Mouse (Mus musculus): ENCODE data around the gene Itgb1bp1.

Itgb1bp1 gene

GRCm38 (mm10) chr12:21286243-21286622 is at the start of gene Itgb1bp1:
Itgb1bp1 (minus strand) TSS chr12:21286284.
- peak in 1 of 2 experiments; percentile 98 for DNase-seq (ENCODE audit: low spot score in 2 of 2)

GRCm38 (mm10) chr12:21335869-21336268 is 49.8 kb upstream of the Itgb1bp1 start:
- DNase-seq (ENCODE audit: low spot score in 2 of 2) = peak in 1 of 2 experiments; percentile 65

GRCm38 (mm10) chr12:21333766-21334165 is 47.7 kb upstream of the Itgb1bp1 start:
- DNase-seq (ENCODE audit: low spot score in 2 of 2) = no peak

GRCm38 (mm10) chr12:21333021-21333420 is 46.9 kb upstream of the Itgb1bp1 start:
- no peak for DNase-seq (ENCODE audit: low spot score in 2 of 2)

GRCm38 (mm10) chr12:21331711-21332110 is 45.6 kb upstream of the Itgb1bp1 start:
- no peak for DNase-seq (ENCODE audit: low spot score in 2 of 2)

GRCm38 (mm10) chr12:21330961-21331576 is 45.0 kb upstream of the Itgb1bp1 start:
- no peak for DNase-seq (ENCODE audit: low spot score in 2 of 2)

GRCm38 (mm10) chr12:21329661-21330400 is 43.7 kb upstream of the Itgb1bp1 start:
- no peak for DNase-seq (ENCODE audit: low spot score in 2 of 2)

GRCm38 (mm10) chr12:21326325-21326724 is 40.2 kb upstream of the Itgb1bp1 start:
- no peak for DNase-seq (ENCODE audit: low spot score in 2 of 2)

GRCm38 (mm10) chr12:21325266-21325665 is 39.2 kb upstream of the Itgb1bp1 start:
- DNase-seq (ENCODE audit: low spot score in 2 of 2) = no peak

GRCm38 (mm10) chr12:21324101-21324500 is 38.0 kb upstream of the Itgb1bp1 start:
- no peak for DNase-seq (ENCODE audit: low spot score in 2 of 2)

- no peak for DNase-seq (ENCODE audit: low spot score in 2 of 2)
Measured at GRCm38 (mm10) chr12:21322856-21323255, 36.8 kb upstream of the Itgb1bp1 start.

- no peak for DNase-seq (ENCODE audit: low spot score in 2 of 2)
Measured at GRCm38 (mm10) chr12:21322296-21322695, 36.2 kb upstream of the Itgb1bp1 start.

- DNase-seq (ENCODE audit: low spot score in 2 of 2) = no peak
Measured at GRCm38 (mm10) chr12:21321170-21321569, 35.1 kb upstream of the Itgb1bp1 start.

GRCm38 (mm10) chr12:21320317-21320716 is 34.2 kb upstream of the Itgb1bp1 start:
- DNase-seq (ENCODE audit: low spot score in 2 of 2) = no peak

GRCm38 (mm10) chr12:21318143-21318895 is 32.2 kb upstream of the Itgb1bp1 start:
- peak; percentile 61 to 88 for DNase-seq (ENCODE audit: low spot score in 2 of 2)

- DNase-seq (ENCODE audit: low spot score in 2 of 2) = peak in 1 of 2 experiments; percentile 12
Measured at GRCm38 (mm10) chr12:21316869-21317265, 30.8 kb upstream of the Itgb1bp1 start.

- peak; percentile 83 to 92 for DNase-seq (ENCODE audit: low spot score in 2 of 2)
Measured at GRCm38 (mm10) chr12:21315923-21316868, 30.1 kb upstream of the Itgb1bp1 start, which contains the start of gene Iah1. Iah1 (plus strand) TSS chr12:21316389.

- no peak for DNase-seq (ENCODE audit: low spot score in 2 of 2)
Measured at GRCm38 (mm10) chr12:21312201-21312600, 26.1 kb upstream of the Itgb1bp1 start.

GRCm38 (mm10) chr12:21306721-21307120 is 20.6 kb upstream of the Itgb1bp1 start:
- no peak for DNase-seq (ENCODE audit: low spot score in 2 of 2)

GRCm38 (mm10) chr12:21305741-21306140 is 19.7 kb upstream of the Itgb1bp1 start:
- no peak for DNase-seq (ENCODE audit: low spot score in 2 of 2)

- no peak for DNase-seq (ENCODE audit: low spot score in 2 of 2)
Measured at GRCm38 (mm10) chr12:21302361-21302783, 16.3 kb upstream of the Itgb1bp1 start.
